Mouse (Mus musculus): Measurements from ENCODE around the gene Tfrc.
A peak's percentile ranks its signal among the peaks of the same experiment; 100 is the strongest.
"Not testable (repeated sequence)": the region's sequence is repeated elsewhere in the genome, so short reads cannot be mapped to it uniquely, and the experiment has no call there.

Gene Tfrc

DNA sequence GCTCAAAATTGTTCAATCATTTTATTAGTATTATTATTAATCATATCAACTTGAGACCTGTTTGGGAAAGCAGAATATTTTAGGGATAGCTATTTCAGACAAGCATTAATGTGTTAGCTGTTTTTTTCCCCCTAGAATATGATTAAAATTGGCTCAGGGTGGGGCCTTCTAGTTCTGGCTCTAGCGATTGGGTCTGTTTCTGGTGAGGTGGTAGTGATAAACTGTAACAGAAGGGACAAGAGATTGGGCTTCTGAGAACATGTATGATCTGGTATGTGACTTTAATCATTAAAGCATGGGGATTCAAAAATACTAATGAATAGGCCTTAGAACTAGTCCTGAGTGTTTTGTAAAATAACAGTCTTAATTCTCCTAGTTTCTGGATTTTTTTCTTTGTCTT is 3.3 kb downstream of the Tfrc start:
- no peak for DNase-seq (ENCODE audit: low spot score)

GRCm38 (mm10) chr16:32613269-32613834 is 4.6 kb downstream of the Tfrc start:
- DNase-seq (ENCODE audit: low spot score) = no peak

DNA sequence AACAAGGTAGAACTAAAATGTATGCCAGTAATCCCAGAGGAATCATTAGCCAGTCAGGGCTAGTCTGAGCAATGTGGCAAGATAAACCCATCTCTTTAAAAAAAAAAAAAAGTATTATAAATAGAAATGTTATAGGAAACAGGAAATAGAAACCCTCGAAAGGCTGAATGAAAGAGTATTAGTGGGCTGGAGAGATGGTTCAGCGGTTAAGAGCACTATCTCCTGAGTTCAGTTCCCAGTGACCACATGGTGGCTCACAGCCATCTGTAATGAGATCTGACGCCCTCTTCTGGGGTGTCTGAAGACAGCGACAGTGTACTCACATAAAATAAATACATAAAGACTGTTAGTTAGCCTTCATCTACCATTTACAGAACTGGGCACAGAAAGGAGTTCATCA is 5.3 kb downstream of the Tfrc start:
- DNase-seq (ENCODE audit: low spot score) = no peak

GRCm38 (mm10) chr16:32618946-32619345 is 10.2 kb downstream of the Tfrc start:
- DNase-seq (ENCODE audit: low spot score) = no peak

- no peak for DNase-seq (ENCODE audit: low spot score)
Observed at GRCm38 (mm10) chr16:32628140-32628539, 19.4 kb downstream of the Tfrc start.

DNA sequence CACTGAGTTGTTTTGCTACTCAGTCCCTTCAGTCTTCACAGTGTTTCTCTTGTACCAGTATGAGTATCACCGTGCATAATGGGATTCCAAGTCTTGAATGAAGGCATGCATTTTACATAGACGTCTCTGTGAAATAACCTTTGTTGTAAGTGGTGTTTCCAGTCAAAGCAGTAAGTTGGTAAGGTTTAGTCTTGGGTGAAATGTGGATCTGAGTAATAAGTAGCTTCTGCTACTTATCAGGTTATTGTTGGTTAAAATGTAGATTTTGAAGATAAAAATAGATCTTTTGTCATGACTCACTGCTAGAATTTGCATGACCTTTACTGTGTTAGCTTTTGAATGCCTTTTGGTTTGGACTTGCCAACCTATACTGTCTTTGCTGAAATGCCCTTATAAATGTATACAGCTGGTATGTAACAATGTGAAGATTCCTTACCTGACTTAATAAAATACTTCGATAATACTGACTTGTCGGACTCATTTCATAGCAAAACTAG is 23.7 kb downstream of the Tfrc start:
- no peak for DNase-seq (ENCODE audit: low spot score)

DNA sequence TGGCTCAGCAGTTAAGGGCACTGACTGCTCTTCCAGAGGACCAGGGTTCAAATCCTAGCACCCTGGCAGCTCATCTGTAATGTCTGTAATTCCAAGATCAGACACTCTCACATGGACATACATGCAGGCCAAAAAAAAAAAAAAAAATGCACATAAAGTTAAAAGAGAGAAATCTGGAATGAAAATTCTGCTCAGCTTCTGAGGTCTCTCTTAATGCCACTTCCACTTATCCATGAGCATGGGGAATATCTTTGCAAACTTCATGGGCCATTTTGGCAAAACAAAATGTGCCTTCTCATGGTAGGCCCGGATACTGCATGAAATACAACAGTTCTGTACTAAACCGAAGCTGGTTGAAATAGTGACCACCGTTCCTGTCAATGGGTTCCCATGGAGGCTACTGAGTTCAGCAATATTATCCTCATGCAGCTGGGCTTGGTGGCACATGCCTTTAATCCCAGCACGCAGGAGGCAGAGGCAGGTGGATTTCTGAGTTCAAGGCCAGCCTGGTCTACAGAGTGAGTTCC is 24.8 kb downstream of the Tfrc start:
- no peak for DNase-seq (ENCODE audit: low spot score)

DNA sequence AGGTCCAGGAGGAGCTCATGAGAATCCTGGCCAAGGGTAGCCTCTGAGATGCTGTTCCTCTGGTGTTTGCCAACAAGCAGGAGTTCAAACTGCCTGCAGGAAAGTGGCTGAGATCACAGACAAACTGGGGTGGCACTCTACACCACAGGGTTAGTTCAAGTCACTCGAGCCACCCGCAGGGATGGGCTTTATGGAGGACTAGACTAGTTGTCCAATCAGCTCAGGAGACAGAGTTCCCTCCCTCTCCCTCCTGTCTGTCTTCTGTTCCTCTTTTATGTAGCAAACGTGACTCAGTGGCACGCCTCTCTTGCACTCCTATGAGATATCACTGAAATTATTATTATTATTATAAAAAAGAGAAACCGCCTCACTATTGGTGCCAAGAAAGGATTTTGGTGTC is 25.5 kb downstream of the Tfrc start:
- no peak for DNase-seq (ENCODE audit: low spot score)

DNA sequence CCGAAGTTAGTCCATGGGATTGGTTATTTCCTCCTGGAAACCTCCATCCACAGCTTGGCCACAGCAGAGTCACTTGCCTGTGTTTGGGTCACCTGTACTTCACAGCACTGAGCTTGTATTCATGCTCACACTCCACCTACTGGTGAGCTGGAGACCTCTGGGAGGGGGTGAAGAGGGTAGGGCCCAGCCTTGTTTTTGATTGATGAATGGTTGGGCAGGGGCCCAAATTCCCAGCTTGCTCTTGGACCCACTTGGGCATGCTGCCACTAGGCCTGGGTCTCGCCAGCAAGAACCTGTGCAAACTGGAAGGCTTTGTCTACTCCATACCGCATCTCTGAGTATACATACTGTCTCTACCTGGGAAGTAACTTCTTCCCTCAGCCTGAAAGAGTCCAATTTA is 26.6 kb downstream of the Tfrc start:
- no peak for DNase-seq (ENCODE audit: low spot score)

GRCm38 (mm10) chr16:32636331-32636730 is 27.6 kb downstream of the Tfrc start:
- no peak for DNase-seq (ENCODE audit: low spot score)

DNA sequence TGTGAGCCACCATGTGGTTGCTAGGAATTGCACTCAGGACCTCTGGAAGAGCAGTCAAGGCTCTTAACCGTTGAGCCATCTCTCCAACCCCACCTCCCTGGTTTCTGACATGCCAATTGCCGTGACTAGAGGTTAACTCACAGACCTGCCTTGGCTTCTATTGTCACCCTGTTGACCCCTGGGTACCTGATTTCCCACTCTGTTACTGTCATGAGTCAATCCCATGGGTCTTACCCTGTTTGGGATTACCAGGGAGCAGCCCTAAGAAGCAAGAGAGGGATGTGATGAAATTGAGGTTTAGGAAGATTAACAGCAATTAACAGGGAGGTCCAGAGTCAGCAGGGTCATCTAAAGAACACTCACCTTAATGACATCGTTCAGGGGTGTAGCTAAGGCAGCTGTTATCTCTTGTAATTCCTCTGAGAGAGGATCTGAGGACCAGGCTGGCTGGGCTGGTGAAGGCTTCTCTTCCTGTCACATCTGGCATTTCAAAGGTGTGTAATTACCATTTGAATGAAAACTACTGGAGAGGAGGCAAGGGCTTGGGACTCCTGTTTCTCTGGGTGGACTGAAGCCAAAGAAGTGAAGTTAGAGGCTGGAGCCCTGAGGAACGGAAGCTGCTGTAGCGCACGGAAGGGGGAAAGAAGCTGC is 28.3 kb downstream of the Tfrc start:
- no peak for DNase-seq (ENCODE audit: low spot score)

DNA sequence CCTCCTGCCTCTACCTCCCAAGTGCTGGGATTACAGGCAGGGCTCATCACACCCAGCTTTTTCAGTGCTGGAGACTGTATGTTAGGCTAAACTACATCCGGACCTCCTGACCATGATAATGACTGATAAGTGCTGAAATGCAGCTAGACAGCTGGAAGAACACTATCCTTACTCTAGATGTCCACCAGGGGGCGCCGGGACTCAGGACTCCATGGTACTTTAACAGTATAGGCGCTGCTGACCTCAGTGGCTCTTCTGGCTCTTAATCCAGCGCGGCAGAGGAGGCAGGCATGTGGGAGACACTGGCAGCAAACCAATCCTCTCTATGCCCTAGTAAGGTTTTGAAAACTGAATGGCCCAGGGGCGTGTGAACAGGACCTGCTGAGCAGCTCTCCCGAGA is 29.8 kb downstream of the Tfrc start:
- DNase-seq (ENCODE audit: low spot score) = peak; percentile 85

- no peak for DNase-seq (ENCODE audit: low spot score)
Observed at GRCm38 (mm10) chr16:32640096-32640495, 31.4 kb downstream of the Tfrc start.

DNA sequence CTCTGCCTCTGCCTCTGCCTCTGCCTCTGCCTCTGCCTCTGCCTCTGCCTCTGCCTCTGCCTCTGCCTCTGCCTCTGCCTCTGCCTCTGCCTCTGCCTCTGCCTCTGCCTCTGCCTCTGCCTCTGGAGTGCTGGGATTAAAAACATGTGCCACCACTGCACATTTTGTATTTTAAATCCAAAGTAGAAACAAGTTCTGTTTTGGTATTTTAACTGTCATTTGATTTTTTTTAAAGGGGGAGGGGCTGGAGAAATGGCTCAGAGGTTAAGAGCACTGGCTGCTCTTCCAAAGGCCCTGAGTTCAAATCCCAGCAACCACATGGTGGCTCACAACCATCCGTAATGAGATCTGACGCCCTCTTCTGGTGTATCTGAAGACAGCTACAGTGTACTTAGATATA is 32.0 kb downstream of the Tfrc start:
- DNase-seq (ENCODE audit: low spot score) = not testable (repeated sequence)

GRCm38 (mm10) chr16:32641440-32642219 is 32.9 kb downstream of the Tfrc start:
- DNase-seq (ENCODE audit: low spot score) = no peak

DNA sequence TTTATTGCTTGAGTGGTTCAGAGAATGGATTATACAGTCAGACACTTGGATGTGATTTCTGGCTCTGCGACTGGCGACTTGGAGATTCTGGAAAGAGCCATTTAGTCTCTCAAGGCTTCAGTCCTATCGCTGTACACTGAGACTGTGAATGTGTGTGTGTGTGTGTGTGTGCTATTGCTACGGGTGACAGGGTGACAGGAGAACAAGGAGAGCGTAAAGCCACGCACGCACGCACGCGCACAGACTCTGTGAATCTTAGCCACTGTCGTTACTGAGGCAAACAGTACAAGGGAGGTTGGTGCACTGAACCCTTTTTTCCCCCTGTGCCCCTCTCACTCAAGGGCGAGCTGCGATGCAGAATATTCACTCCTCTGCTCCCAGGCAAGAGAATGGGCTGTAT is 33.6 kb downstream of the Tfrc start:
- no peak for DNase-seq (ENCODE audit: low spot score)

DNA sequence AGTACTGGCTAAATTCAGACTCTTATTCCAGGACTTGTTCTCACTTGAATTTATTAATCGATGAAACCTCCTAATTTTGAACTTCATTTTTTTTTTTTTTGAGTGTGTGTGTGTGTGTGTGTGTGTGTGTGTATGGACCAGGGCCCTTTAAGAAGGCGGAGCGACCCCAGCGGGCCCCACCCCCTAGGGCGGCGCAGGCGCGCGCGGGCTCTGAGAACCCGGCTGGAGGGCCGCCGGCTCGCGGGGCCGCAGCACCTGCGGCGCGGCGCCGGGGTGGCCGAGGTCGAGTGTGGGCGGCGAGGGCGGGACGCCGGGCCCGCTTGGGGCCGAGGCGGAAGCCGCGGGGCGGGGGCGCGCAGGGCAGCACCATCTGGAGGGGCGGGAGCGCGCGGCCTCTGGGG is 34.9 kb downstream of the Tfrc start, which contains the start of gene Tnk2:
TSS of gene Tnk2 (plus strand) at position 214 of the 401 bp plus-strand sequence.
- peak; percentile 90 for DNase-seq (ENCODE audit: low spot score)

- peak; percentile 68 for DNase-seq (ENCODE audit: low spot score)
Observed at GRCm38 (mm10) chr16:32644069-32644800, 35.5 kb downstream of the Tfrc start.

- no peak for DNase-seq (ENCODE audit: low spot score)
Observed at GRCm38 (mm10) chr16:32644801-32645170, 36.1 kb downstream of the Tfrc start.

DNA sequence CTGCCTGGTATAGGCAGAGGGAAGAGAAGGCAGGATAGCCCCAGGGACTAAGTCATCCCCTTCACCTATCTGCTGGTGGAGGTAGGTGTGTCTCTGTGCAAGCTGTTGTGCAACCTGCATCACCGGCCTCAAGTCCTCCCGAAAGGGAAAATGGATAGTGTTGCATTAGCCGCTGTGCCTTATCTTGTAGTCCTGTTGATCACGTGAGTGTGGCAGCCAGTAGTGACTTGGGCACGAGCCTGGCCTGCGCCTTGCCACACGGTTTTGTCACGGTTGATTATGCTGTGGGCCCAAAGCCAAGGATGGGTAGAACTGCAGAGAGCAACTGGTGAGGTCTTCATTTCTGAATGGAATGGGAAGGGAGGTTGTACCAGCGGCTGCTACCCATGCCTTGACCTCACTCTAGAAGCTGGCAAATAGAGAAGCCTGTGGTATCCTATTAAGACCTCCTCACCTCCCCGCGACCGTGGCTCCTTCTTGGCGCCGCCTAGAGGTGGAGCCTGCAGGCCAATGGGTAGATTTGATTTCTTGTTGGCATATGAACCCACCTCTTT is 36.7 kb downstream of the Tfrc start:
- peak; percentile 68 for DNase-seq (ENCODE audit: low spot score)

GRCm38 (mm10) chr16:32646014-32646413 is 37.3 kb downstream of the Tfrc start:
- no peak for DNase-seq (ENCODE audit: low spot score)

DNA sequence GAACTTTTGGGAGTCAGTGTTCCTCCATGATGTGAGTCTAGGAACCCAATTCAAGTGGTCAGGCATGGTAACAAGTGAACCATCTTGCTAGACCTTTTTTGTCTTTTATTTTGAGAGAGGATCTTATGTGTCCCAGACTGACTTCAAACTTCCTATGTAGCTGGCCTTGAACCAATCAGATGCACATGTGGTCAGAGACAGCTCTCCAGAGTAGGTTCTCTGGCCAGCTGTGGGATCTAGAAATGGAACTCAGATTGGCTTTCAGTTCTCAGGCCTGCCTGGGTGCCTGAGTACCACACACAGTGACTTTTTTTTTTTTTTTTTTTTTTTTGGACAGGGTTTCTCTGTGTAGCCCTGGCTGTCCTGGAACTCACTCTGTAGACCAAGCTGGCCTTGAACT is 39.0 kb downstream of the Tfrc start:
- no peak for DNase-seq (ENCODE audit: low spot score)

Data from testis, postnatal 14 days (tissue).